In genomic region chr19:43980711-43981110, GRCm38 (mm10) we compare ENCODE assay signal across 23 mouse cellular contexts. TPM values are rescaled to one million over a fixed set of nuclear protein-coding genes. Genes with fewer than 3 reads are reported as not detected.
"Had no signal": no experiment of that assay in that cellular context is flagged by ENCODE, and none has a peak within 500 bp of the region (broad histone marks: within the 10 kb centered on the region; RNA-seq: fewer than 3 reads in every experiment).

No protein-coding gene starts in this region.

- H3K36me3 ChIP-seq: lung, embryonic 15.5 days; midbrain, embryonic 10.5 days; midbrain, embryonic 12.5 days; neural tube, embryonic 13.5 days; neural tube, embryonic 15.5 days had no signal

- DNase-seq: liver, postnatal 0 days; lung, adult 2 months; lung, postnatal 14 days; lung, postnatal 36 days; midbrain, embryonic 14.5 days; retina, postnatal 1 day; right cerebral cortex, adult 18-20 months; right cerebral cortex, postnatal 25 days; right cerebral cortex, postnatal 4 days; spleen, adult 18-20 months; thymus, adult 18-20 months; thymus, postnatal 14 days; thymus, postnatal 36 days had no signal

- H3K4me1 ChIP-seq: midbrain, embryonic 12.5 days had no signal

- H3K9me3 ChIP-seq: lung, embryonic 15.5 days; midbrain, embryonic 10.5 days; midbrain, embryonic 12.5 days; neural tube, embryonic 13.5 days; neural tube, embryonic 15.5 days had no signal

- H3K27me3 ChIP-seq: lung, embryonic 15.5 days had no signal

- H3K4me3 ChIP-seq: lung, embryonic 15.5 days; midbrain, embryonic 10.5 days; midbrain, embryonic 12.5 days; myocyte; neural tube, embryonic 13.5 days; neural tube, embryonic 15.5 days had no signal

- H3K27ac ChIP-seq: lung, embryonic 15.5 days; macrophage; midbrain, embryonic 10.5 days; midbrain, embryonic 12.5 days; neural tube, embryonic 13.5 days; neural tube, embryonic 15.5 days had no signal

RNA-seq across cellular contexts. Expression of gene Cpn1, which starts 5.6 kb away (rescaled TPM):
- total RNA-seq: megakaryocyte-erythroid progenitor cell, adult 5-6 weeks had no signal
- polyA plus RNA-seq: macrophage, myocyte had no signal

RNA-seq across cellular contexts. Expression of gene Cyp2c23, which starts 48.3 kb away (rescaled TPM):
- total RNA-seq: megakaryocyte-erythroid progenitor cell, adult 5-6 weeks had no signal
- polyA plus RNA-seq: midbrain, embryonic 10.5 days; midbrain, embryonic 12.5 days; midbrain, embryonic 14.5 days; midbrain, embryonic 16.5 days; neural tube, embryonic 11.5 days; neural tube, embryonic 13.5 days; neural tube, embryonic 15.5 days had no signal
